Mouse (Mus musculus): ENCODE measurements around the gene Ercc2.

Ercc2 gene

DNA sequence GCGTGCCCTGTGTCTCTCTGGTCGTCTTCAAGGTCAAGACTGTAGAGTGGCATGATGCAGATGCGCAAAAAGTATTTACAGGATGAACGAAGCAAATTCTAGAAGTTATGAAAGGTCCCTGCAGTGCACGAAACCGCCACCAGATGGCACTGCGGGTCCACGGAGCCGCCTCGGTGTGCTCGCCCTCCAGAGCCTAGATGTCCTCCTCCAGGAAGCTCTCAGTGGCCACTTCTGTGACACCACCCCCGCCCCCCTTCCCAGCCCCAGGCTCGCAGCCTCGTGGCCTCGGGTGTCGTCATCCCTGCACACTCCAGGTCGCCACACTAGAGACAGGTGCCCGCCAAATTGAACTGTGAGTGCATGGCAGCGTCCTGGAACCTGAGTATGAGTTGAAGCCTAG is 23.6 kb downstream of the Ercc2 start:
- DNase-seq (ENCODE audit: low read depth, low spot score): peak; percentile 62

DNA sequence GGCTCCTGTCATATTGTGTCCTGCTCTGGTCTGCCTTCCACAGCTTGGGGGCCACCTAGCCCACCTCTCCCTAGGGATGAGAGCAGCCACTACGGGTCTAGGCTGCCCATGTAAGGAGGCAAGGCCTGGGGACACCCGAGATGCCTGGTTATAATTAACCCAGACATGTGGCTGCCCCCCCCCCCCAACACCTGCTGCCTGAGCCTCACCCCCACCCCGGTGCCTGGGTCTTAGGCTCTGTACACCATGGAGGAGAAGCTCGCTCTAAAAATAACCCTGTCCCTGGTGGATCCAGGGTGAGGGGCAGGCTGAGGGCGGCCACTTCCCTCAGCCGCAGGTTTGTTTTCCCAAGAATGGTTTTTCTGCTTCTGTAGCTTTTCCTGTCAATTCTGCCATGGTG is 27.9 kb downstream of the Ercc2 start:
- DNase-seq (ENCODE audit: low read depth, low spot score): no peak

DNA sequence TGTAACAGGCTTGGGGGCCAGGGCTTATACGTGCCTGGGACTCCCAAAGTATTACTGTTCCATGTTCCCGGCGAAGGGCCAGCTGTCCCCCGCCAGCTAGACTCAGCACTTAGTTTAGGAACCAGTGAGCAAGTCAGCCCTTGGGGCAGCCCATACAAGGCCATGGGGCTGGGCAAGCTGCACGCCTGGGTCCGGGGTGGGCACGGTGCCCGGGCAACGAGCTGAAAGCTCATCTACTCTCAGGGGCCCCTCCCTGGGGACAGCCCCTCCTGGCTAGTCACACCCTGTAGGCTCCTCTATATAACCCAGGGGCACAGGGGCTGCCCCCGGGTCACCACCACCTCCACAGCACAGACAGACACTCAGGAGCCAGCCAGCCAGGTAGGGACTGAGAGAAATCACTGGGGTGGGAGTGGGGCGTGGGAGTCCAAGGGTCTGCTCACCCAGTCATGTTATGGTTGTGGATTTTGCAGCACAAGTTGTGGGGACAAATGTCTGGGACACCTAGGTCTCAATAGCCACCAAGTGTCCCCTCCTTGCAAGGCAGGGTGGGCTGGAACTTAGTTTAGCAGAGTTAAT is 29.0 kb downstream of the Ercc2 start:
- DNase-seq (ENCODE audit: low read depth, low spot score): no peak

DNA sequence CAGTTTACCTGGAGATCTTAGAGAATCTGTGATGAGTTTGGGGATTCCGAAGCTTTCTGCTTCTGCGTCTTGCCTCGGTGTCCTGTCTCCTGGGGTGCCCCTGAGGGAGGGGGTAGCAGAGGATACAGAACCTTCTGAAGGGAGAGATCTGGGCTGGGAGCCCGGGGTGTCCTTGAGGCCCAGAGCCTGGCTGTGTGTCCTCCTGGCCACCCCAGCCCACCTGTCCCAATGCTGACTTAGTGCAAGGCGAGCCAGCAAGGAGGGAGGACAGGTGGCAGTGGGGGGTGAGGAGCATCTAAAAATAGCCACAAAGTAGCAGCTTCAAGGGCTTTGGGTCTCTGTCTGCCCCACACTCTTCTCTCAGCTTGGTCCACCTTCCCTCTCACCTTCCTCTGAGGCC is 30.0 kb downstream of the Ercc2 start:
- no peak for DNase-seq (ENCODE audit: low read depth, low spot score)

DNA sequence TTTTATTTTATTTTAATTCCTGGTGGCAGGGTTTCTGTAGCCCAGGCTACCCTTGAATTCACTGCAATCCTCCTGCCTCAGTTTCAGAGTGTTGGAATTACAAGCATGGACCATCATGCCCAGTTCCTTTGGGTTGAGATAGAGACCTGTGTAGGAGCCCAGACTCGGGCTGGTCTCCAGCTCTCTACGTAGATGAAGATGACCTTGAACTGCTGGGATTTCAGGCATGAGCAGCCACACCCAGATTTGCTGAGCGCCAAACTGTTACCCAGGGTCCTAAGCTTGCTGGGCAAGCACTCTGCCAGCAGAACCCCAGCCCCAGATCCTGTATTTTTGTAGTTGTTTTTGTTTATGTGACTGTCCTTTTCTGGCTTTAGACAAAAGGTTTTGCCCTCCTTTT is 31.7 kb downstream of the Ercc2 start:
- DNase-seq (ENCODE audit: low read depth, low spot score): no peak

GRCm38 (mm10) chr7:19416590-19416989 is 34.8 kb downstream of the Ercc2 start:
- DNase-seq (ENCODE audit: low read depth, low spot score): no peak

GRCm38 (mm10) chr7:19420121-19420520 is 38.3 kb downstream of the Ercc2 start:
- no peak for DNase-seq (ENCODE audit: low read depth, low spot score)

- DNase-seq (ENCODE audit: low read depth, low spot score): peak; percentile 68
These were observed 39.2 kb downstream of the Ercc2 start for GRCm38 (mm10) chr7:19420821-19421636.

- DNase-seq (ENCODE audit: low read depth, low spot score): no peak
These were observed 41.3 kb downstream of the Ercc2 start for GRCm38 (mm10) chr7:19423083-19423482.

DNA sequence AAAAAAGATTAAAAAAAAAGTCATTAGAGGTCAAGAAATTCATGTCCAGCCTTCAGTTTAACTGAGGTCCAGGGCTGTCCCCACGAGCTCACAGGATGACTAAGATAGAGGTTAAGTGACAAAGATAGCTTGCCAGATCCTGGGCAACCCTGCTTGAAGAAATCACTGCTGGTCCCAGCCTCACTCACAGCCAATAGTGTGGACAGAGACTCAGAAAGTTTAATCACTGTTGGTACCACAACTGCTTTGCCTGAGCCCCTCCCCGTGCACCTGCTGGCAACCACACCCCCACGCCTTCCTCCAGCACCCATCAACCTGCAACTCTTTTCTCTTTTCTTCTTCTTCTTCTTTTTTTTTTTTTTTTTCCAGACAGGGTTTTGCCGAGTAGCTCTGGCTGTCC is 42.2 kb downstream of the Ercc2 start:
- no peak for DNase-seq (ENCODE audit: low read depth, low spot score)

DNA sequence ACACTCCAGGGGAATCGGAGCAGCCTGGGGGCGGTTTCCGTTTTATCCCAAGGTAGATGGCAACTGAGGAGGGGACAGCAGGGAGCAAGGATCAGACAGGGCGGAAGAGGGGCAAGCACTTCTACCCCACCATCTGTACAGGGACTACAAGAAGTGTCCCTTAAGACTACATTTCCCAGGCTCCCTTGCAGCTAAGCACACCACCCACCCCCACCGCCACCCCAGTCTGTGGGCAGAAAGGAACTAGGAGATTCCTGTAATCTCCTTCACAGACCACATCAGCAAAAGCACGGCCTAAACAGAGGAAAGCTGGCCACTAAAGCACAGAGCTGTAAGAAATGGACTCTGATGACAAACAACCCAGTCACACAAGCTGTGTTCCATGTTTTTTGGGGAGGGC is 44.5 kb downstream of the Ercc2 start:
- DNase-seq (ENCODE audit: low read depth, low spot score): no peak

DNA sequence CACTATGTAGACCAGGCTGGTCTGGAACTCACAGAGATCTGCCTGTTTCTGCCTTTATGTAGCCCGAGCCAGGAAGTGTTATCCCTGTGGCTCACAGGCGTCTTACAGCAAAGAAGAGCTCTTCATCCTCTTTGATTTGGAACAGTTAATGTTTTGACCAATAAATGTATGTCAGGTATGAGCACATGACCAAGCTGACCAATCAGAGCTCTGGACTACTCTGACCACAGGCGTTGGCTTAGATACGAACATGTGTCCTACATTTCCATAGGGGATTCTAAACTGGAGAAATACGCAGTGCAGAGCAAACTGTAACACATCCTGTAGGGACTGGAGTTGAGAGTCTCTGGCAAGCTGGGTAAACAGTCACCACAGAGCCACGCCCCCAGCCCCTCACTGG is 45.1 kb downstream of the Ercc2 start:
- no peak for DNase-seq (ENCODE audit: low read depth, low spot score)

DNA sequence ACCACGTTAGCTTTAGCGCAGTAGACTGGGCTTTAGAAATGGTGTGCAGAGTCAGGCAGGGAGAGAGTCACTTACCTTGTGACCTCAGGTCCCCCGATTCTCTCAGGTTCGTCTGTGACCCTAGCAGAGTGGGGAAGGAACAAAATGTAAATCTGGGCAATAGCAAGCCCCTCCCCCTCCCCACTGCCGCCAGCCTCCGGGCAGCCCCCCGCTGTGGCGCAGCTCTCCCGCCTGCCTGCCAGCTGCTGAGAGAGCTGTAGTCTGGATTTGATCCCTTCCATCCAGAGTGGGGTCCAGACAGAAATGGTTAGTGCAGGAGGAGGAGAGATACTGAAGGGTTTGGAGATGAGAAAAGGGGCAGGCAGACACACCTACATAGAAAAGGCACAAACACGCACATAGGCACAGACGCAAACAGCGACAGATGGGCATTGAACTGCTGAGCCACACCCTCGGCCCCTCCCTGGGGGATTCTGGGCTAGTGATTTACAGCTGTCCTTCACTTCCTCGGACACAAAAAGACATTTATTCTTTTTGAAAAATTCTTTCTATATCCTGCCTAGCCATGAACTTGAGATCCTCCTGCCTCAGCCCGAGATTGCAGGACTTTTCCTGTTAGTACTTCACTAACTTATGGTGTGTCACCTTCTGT is 46.3 kb downstream of the Ercc2 start:
- DNase-seq (ENCODE audit: low read depth, low spot score): no peak

GRCm38 (mm10) chr7:19429726-19430125 is 47.9 kb downstream of the Ercc2 start:
- no peak for DNase-seq (ENCODE audit: low read depth, low spot score)

DNA sequence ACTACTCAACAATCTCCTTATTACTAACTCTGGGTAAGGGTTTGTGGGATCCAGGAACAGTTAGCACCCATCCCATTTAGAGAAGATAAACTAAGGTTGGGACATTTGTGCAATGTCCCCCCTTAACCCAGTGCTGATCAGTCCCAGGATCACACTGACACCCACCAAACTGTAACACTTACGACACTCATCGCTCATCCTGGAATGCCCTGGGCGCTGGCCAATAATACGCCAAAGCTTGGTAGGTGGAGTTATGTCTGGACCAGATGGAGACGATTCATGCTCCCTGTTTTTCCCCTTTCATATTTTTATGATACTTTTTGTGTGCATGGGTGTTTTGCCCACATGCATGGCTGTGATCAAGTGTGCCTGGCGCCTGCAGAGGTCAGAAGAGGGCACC is 48.6 kb downstream of the Ercc2 start:
- DNase-seq (ENCODE audit: low read depth, low spot score): no peak

GRCm38 (mm10) chr7:19432475-19432874 is 50.7 kb downstream of the Ercc2 start:
- no peak for DNase-seq (ENCODE audit: low read depth, low spot score)

GRCm38 (mm10) chr7:19436276-19436675 is 54.5 kb downstream of the Ercc2 start:
- no peak for DNase-seq (ENCODE audit: low read depth, low spot score)

DNA sequence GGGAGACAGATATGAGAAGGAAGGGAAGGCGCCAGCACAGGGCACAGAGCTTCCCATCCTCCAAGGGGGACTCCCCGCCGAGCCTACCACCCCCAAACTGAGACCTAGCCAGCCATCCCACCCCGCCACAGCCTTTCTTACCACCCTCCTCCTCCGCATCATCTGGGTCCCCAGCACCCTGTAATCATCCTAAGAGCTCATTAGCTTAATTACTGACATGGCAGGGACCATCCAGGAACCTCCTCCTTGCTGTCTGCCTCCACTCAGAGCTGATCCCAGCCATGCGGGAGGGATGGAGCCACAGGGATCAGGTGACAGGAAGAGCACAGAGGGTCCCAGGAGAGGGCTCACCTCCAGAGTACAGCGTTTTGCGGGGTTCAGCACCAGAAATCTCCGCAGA is 55.2 kb downstream of the Ercc2 start:
- no peak for DNase-seq (ENCODE audit: low read depth, low spot score)

GRCm38 (mm10) chr7:19441448-19442091 is 59.8 kb downstream of the Ercc2 start:
- DNase-seq (ENCODE audit: low read depth, low spot score): no peak

DNA sequence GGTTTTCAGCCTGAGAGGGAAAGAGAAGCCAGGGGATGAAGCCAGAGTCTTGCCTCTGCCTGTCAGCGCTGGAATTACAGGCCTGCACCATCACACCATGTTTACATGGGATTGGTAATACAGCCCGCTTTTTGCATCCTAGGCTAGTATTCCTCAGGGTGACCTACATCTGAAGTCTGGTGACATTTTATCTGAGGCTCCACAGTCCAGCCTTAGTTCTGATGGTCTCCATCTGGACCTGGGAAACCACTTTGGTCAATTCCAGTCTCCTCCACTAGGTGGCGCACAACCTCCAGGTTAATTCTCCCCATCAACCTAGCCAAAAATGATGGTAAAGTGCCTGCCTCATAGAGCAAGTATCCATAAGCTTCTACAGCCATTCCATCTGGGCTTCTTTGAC is 61.5 kb downstream of the Ercc2 start:
- peak; percentile 66 for DNase-seq (ENCODE audit: low read depth, low spot score)

DNA sequence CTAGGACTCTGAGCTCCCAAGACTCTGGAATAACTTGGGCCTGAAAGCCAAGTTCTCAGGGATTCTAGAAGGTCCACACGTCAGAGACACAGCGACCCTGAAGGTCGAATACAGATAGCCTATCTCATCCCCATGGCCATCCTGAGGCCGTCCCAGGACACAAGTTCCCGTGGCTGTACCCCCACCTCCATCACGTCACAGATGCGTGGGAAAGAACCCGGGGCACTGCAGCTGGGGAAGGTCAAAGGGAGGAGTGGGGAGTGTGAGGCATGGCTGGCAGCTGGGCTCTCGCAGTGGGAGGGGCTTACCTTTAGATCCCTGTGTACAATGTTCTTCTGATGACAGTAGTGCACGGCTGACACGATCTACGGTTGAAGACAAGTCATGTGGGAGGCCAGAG is 63.0 kb downstream of the Ercc2 start:
- no peak for DNase-seq (ENCODE audit: low read depth, low spot score)
